Mouse (Mus musculus) forebrain, embryonic 13.5 days (tissue): ENCODE measurements around the gene Clhc1. TPM values are rescaled to one million over a fixed set of nuclear protein-coding genes. Genes with fewer than 3 reads are reported as not detected.

Source experiments
- ATAC-seq: fragments of 200-750 bp; cut with Nextera tagmentation; 2 replicates; pipeline ENCODE4 v1.8.0; 2017
- H3K27ac ChIP-seq: fragments of 300-500 bp; sonication (generic); 2 replicates; pipeline ENCODE4 v1.5.1; 2015; ENCODE audit warnings: inconsistent platforms, mild to moderate bottlenecking, moderate library complexity
- H3K27me3 ChIP-seq: fragments of 300-500 bp; sonication (generic); 2 replicates; pipeline ENCODE4 v1.6.1; 2015; ENCODE audit warnings: mild to moderate bottlenecking, inconsistent platforms
- H3K36me3 ChIP-seq: fragments of 300-500 bp; sonication (generic); 2 replicates; pipeline ENCODE4 v1.6.1; 2015; ENCODE audit warnings: mild to moderate bottlenecking, inconsistent platforms; ENCODE audit not compliant: poor library complexity, severe bottlenecking
- H3K4me1 ChIP-seq: fragments of 300-500 bp; sonication (generic); 2 replicates; pipeline ENCODE4 v1.6.1; 2015; ENCODE audit warnings: inconsistent platforms
- H3K4me2 ChIP-seq: fragments of 300-500 bp; sonication (generic); 2 replicates; pipeline ENCODE4 v1.6.1; 2015; ENCODE audit warnings: inconsistent platforms, mild to moderate bottlenecking, moderate library complexity
- H3K4me3 ChIP-seq: fragments of 300-500 bp; sonication (generic); 2 replicates; pipeline ENCODE4 v1.5.1; 2015; ENCODE audit warnings: mild to moderate bottlenecking, inconsistent platforms
- H3K9ac ChIP-seq: fragments of 300-500 bp; sonication (generic); 2 replicates; pipeline ENCODE4 v1.6.1; 2015; ENCODE audit warnings: mild to moderate bottlenecking, inconsistent platforms
- H3K9me3 ChIP-seq: fragments of 300-500 bp; sonication (generic); replicated peaks from 2 replicates; pipeline ENCODE4 v1.6.1; 2016; ENCODE audit warnings: inconsistent platforms
- WGBS: fragments of 180-500 bp; shearing (Covaris S2); methylation state at CpG from one replicate; pipeline ENCODE4 v1.1.7; 2015; 5-methylcytosine and 5-hydroxymethylcytosine counted together
- polyA plus RNA-seq: library from polyadenylated mRNA; unstranded; fragments of >200 nt; fragmentation: Nextera tagmentation; extraction: Ambion mirVana; gene quantifications from 2 replicates; pipeline ENCODE4 v1.2.1, GENCODE M21; 2015

Clhc1 gene
- polyA plus RNA-seq, 1 experiment from 2014 or later: 0.50 TPM

DNA sequence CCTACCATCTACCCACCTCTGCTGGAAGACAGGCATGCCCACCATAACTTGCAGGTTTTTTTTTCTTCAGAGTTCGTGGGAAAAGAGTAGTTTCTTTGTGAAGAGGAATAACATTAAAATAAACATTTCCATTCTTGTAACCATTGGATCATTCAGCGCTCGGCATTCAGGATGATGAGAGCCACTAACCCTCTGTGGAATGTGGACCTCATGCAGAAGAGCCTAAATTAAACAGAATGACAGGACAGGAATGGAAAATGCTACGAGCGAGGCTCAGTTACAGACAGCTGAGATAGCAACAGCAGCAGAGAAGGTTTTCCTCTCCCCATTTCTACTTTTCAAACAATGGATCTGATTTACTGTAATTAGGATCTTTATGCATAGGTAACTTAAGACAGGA lies 78.8 kb downstream of the Clhc1 start:
- no peaks in the 10 kb centered on the region for H3K9me3 ChIP-seq
- H3K27ac ChIP-seq: no peak overlapping the region
- 71% methylated on average over 5 of the region's 5 CpGs for WGBS
- ATAC-seq: no peak
- H3K36me3 ChIP-seq: no peaks in the 10 kb centered on the region
- H3K4me1 ChIP-seq: peaks cover 8% of the 10 kb centered on the region; the same call in 1 of the 2 replicates
- H3K4me2 ChIP-seq: no peak overlapping the region
- H3K27me3 ChIP-seq: no peaks in the 10 kb centered on the region
- no peak overlapping the region for H3K4me3 ChIP-seq
- no peak overlapping the region for H3K9ac ChIP-seq

- H3K4me2 ChIP-seq: no peak overlapping the region
- no peaks in the 10 kb centered on the region for H3K36me3 ChIP-seq
- H3K9me3 ChIP-seq: no peaks in the 10 kb centered on the region
- ATAC-seq: no peak
- H3K27ac ChIP-seq: no peak overlapping the region
- H3K9ac ChIP-seq: no peak overlapping the region
- H3K4me1 ChIP-seq: 0 out of 2 replicates have a peak, but pooled peaks cover under 1% of the 10 kb centered on the region
- WGBS: 88% methylated on average over 3 of the region's 3 CpGs
- no peak overlapping the region for H3K4me3 ChIP-seq
- no peaks in the 10 kb centered on the region for H3K27me3 ChIP-seq
Observed at GRCm38 (mm10) chr11:29627706-29628105, 80.0 kb downstream of the Clhc1 start.

Other genes with a start within 250 kb of the Clhc1 start
- 75.2 and 80.6 TPM in 2 replicates for gene Ccdc88a, start 174.3 kb upstream of the Clhc1 start, polyA plus RNA-seq
- 13.9 and 15.4 TPM in 2 replicates for gene Prorsd1, start 32.9 kb upstream of the Clhc1 start, polyA plus RNA-seq
- 63.7 and 63.9 TPM in 2 replicates for gene Mtif2, start 21.5 kb upstream of the Clhc1 start, polyA plus RNA-seq
- 829 and 870 TPM in 2 replicates for gene Rps27a, start 159 bp downstream of the Clhc1 start, polyA plus RNA-seq
- 102 TPM in 2 replicates for gene Rtn4, start 145.0 kb downstream of the Clhc1 start, polyA plus RNA-seq